Mouse (Mus musculus) neural tube, embryonic 14.5 days (tissue): ENCODE measurements around the gene Vdr. TPM values are rescaled to one million over a fixed set of nuclear protein-coding genes. Genes with fewer than 3 reads are reported as not detected.

Source experiments
- ATAC-seq: fragments of 200-750 bp; cut with Nextera tagmentation; 2 replicates; pipeline ENCODE4 v1.8.0; 2017; ENCODE audit warnings: low read depth, mild to moderate bottlenecking, moderate TSS enrichment, moderate library complexity
- H3K27ac ChIP-seq: fragments of 300-500 bp; sonication (generic); 2 replicates; pipeline ENCODE4 v1.5.1; 2014; ENCODE audit warnings: low read depth, mild to moderate bottlenecking, control low read depth, low read length, moderate library complexity, mixed read lengths
- H3K27me3 ChIP-seq: fragments of 300-500 bp; sonication (generic); 2 replicates; pipeline ENCODE4 v1.6.1; 2014; ENCODE audit warnings: low read length; ENCODE audit not compliant: control insufficient read depth, insufficient read depth
- H3K36me3 ChIP-seq: fragments of 300-500 bp; sonication (generic); 2 replicates; pipeline ENCODE4 v1.6.1; 2014; ENCODE audit warnings: low read length, mixed read lengths; ENCODE audit not compliant: control insufficient read depth, insufficient read depth
- H3K4me1 ChIP-seq: fragments of 300-500 bp; sonication (generic); 2 replicates; pipeline ENCODE4 v1.6.1; 2014; ENCODE audit warnings: low read length; ENCODE audit not compliant: control insufficient read depth, insufficient read depth
- H3K4me2 ChIP-seq: fragments of 300-500 bp; sonication (generic); 2 replicates; pipeline ENCODE4 v1.6.1; 2014; ENCODE audit warnings: mild to moderate bottlenecking, low read depth, low read length, control low read depth
- H3K4me3 ChIP-seq: fragments of 300-500 bp; sonication (generic); 2 replicates; pipeline ENCODE4 v1.5.1; 2014; ENCODE audit warnings: low read depth, low read length, control low read depth, mixed read lengths
- H3K9ac ChIP-seq: fragments of 300-500 bp; sonication (generic); replicated peaks from 2 replicates; pipeline ENCODE4 v1.6.1; 2014; ENCODE audit warnings: low read depth, mild to moderate bottlenecking, control low read depth, low read length, mixed read lengths
- H3K9me3 ChIP-seq: fragments of 300-500 bp; sonication (generic); 2 replicates; pipeline ENCODE4 v1.6.1; 2016; ENCODE audit warnings: low read length; ENCODE audit not compliant: control insufficient read depth
- WGBS: fragments of 180-500 bp; shearing (Covaris S2); extraction: QIAGEN DNeasy Blood & Tissue Kit; methylation state at CpG from one replicate; pipeline ENCODE4 v1.1.7; 2014; 5-methylcytosine and 5-hydroxymethylcytosine counted together
- polyA plus RNA-seq: library from polyadenylated mRNA; unstranded; fragments of >200 nt; fragmentation: Nextera tagmentation; extraction: Ambion mirVana; gene quantifications from 2 replicates; pipeline ENCODE4 v1.2.1, GENCODE M21; 2014

Vdr gene
- polyA plus RNA-seq, 1 experiment from 2014 or later: 0.07 TPM

DNA sequence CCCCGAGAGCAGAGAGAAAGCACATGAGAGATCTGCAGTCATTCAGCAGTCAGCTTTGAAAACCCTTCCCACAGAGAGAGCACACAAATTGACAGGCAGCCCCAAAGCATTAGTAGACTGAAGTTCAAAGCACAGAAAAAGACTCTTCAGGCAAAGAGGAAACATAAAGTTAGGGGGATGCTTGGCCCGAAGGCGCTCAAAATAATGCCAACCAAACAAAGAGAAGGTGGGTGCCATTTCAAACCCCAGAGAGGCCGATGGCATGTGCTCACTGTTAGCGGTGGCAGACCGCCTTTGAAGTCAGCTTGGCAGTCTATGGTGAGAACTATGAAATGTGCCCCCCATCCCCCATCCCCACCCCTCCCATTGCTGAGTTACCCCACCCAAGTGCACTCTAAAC is 68.4 kb downstream of the Vdr start:
- ATAC-seq: no peak
- WGBS: 88% methylated on average over 6 of the region's 6 CpGs

DNA sequence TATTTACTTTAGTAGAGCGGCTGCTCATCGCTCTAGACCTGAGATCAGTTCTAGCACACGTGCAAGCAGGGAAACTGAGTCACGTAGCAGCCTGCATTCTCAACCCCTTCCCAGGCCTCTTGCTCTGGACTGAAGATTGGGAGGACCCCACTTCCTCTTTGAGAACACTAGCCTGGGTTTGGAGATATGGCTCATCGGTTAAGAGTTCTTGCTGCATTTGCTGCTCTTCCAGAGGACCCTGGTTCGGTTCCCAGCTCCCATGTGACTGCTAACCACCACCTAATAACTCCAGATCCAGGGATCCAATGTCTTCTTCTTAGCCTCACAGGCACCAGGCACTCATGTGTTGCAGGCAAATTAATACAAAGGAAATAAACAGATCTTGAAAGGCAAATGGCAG is 69.0 kb downstream of the Vdr start:
- 97% methylated on average over 6 of the region's 6 CpGs for WGBS
- Histone ChIP-seq H3K4me2 (no peak overlapping the region), H3K4me3 (no peak overlapping the region), H3K4me1 (no peaks in the 10 kb centered on the region), H3K9ac (no peak overlapping the region), H3K27ac (no peak overlapping the region), H3K27me3 (no peaks in the 10 kb centered on the region), H3K36me3 (no peaks in the 10 kb centered on the region), H3K9me3 (no peaks in the 10 kb centered on the region)
- no peak for ATAC-seq

More for the DNA sequence above, 68.4 kb downstream of the Vdr start:
- no peaks in the 10 kb centered on the region for H3K9me3 ChIP-seq
- H3K4me3 ChIP-seq: no peak overlapping the region
- no peaks in the 10 kb centered on the region for H3K4me1 ChIP-seq
- no peaks in the 10 kb centered on the region for H3K27me3 ChIP-seq
- H3K27ac ChIP-seq: no peak overlapping the region
- no peak overlapping the region for H3K4me2 ChIP-seq
- H3K36me3 ChIP-seq: no peaks in the 10 kb centered on the region
- no peak overlapping the region for H3K9ac ChIP-seq

DNA sequence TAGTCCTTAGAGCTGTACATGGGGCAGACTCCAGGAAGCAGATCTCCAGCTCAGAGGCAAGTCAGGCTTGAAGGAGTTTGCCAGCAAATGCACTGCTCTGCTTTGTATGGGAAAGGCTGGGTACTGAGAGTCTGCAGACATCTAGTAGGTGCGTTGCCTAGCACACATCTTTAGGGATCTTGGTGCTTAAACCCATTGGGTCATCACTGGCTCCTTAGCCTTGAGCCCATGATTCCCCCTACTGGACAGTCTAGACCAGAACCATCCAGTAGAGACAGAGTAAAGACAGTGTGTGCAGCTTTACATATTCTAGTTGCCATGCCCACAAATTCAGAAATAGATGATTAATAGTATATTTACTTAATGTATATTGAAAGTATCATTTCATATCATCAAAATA is 69.6 kb downstream of the Vdr start:
- Histone ChIP-seq H3K9me3 (no peaks in the 10 kb centered on the region), H3K9ac (no peak overlapping the region), H3K4me2 (no peak overlapping the region), H3K27ac (no peak overlapping the region), H3K4me1 (no peaks in the 10 kb centered on the region), H3K4me3 (no peak overlapping the region), H3K36me3 (no peaks in the 10 kb centered on the region), H3K27me3 (no peaks in the 10 kb centered on the region)
- WGBS: 86% methylated on average over 1 of the region's 1 CpGs
- no peak for ATAC-seq

DNA sequence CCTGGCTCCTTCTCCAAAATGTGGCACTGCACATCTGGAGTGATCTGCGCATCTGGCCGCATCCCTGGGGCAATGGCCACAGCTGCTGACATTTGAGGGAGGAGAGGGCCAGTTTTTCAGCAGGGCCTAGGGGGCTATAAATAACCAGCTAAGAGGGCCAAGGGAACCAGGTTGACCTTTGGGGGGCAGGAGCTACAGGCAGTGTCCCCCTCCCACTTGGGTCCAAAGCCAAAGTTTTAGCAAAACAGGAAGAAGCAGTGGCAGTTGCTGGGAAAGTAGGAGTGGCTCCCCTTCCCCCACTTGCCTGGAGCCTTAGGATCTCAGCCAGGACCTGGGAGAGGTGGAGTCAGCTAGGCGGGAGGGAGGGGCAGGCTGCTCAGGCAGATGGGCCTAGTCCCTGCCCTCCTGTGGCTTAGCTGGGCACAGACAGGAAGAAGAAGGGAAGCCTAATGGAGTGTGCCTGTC is 70.4 kb downstream of the Vdr start:
- ATAC-seq: peak; percentile 56; the same call in 1 of the 2 replicates
- WGBS: 47% methylated on average over 3 of the region's 3 CpGs
- Histone ChIP-seq H3K4me3 (no peak overlapping the region), H3K27me3 (no peaks in the 10 kb centered on the region), H3K4me2 (no peak overlapping the region), H3K9ac (no peak overlapping the region), H3K27ac (no peak overlapping the region), H3K4me1 (no peaks in the 10 kb centered on the region), H3K9me3 (no peaks in the 10 kb centered on the region), H3K36me3 (no peaks in the 10 kb centered on the region)

DNA sequence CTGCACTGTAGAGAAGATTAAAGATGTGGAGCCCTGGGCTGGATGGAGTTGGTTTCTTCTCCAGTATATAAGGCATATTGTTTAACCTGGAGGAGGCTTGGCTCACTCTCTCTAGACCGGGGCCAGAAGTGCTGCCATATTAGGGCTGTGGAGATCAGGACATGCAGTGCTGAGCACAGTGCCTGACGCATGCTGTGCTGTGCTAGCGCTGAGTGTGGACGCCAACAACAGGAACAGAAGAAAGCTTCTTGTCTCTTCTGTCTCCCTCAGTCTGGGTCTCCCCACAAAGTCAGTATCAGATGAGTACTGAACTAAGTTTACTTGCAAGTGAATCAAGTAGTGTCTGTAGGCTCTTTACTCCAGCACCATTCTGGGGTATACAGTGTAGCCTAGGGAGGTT is 71.0 kb downstream of the Vdr start:
- Histone ChIP-seq H3K9me3 (no peaks in the 10 kb centered on the region), H3K4me3 (no peak overlapping the region), H3K4me2 (no peak overlapping the region), H3K27ac (no peak overlapping the region), H3K36me3 (no peaks in the 10 kb centered on the region), H3K4me1 (no peaks in the 10 kb centered on the region), H3K9ac (no peak overlapping the region), H3K27me3 (no peaks in the 10 kb centered on the region)
- 70% methylated on average over 4 of the region's 4 CpGs for WGBS
- ATAC-seq: no peak

DNA sequence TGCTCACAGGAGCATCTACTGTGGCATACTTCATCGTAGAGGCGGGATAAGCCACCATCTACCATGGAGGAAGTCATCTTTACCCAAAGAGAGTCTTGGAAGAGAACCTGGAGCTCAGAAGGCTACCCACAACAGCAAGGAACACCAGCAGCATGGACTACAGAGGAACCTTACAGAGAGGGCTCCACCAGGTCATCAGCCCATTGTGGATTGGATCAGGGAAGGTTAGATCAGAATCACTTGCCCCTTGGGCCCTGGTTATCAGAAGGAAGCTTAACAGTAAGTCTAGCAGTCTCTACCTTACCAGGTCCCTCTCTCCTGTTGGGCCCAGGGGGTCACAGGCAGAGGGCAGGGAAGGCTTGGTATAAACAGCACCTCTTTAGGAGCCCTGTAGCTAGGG is 71.4 kb downstream of the Vdr start:
- 96% methylated on average over 2 of the region's 2 CpGs for WGBS
- no peak overlapping the region for H3K9ac ChIP-seq
- no peak for ATAC-seq
- H3K4me1 ChIP-seq: no peaks in the 10 kb centered on the region
- H3K27ac ChIP-seq: no peak overlapping the region
- H3K4me3 ChIP-seq: no peak overlapping the region
- H3K27me3 ChIP-seq: no peaks in the 10 kb centered on the region
- H3K9me3 ChIP-seq: no peaks in the 10 kb centered on the region
- H3K4me2 ChIP-seq: no peak overlapping the region
- H3K36me3 ChIP-seq: no peaks in the 10 kb centered on the region

DNA sequence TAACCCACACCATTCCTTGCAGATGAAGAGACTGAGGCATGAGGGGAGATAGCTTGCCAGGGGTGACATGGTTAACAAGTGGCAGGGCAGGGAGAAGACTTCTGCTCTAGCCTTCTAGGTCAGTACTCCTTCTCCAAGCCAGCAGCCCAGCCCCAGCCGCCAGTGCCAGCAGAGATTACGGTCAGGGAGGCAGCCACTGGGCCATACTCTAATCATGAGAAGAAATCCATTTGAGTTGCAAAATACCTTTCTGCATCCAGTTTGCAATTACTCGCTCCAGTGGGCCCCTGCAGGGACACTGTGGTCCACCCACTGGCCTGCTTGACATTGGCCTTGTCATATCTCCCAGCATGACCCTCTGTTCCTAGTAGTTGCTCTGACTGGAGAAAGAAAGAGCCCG is 72.0 kb downstream of the Vdr start:
- H3K9me3 ChIP-seq: no peaks in the 10 kb centered on the region
- H3K9ac ChIP-seq: no peak overlapping the region
- H3K27ac ChIP-seq: no peak overlapping the region
- H3K4me1 ChIP-seq: no peaks in the 10 kb centered on the region
- no peak overlapping the region for H3K4me3 ChIP-seq
- 75% methylated on average over 4 of the region's 4 CpGs for WGBS
- no peak overlapping the region for H3K4me2 ChIP-seq
- no peaks in the 10 kb centered on the region for H3K36me3 ChIP-seq
- ATAC-seq: no peak
- H3K27me3 ChIP-seq: no peaks in the 10 kb centered on the region

DNA sequence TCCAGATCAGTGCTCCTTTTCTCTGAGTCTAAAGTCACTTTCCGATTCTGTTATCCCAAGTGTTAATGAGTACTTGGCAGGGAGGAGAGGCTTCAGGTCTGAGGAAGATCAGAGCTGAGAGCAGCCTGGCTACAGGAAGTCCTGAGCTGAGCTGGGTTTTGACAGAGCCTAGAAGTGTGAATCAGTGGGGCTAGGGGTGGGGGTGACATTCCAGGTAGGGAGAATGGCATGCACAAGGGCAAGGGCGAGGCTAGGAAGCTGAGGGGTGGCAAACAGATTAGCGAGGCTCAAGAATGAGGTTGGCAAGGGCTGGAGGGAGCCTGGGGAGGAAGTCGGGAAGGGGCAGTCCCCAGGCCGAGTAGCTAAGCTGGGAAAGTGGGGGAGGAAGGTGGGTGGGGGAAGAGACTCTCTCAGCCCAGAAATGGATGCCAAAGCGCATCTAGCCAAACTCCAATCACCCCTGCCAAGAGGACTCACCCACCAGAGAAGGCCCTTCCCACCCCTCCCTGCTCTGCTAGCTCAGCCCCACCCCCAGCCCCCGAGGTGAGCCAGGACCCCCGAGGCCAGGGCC is 72.9 kb downstream of the Vdr start:
- 21% methylated on average over 8 of the region's 8 CpGs for WGBS
- Histone ChIP-seq H3K27ac (no peak overlapping the region), H3K4me1 (no peaks in the 10 kb centered on the region), H3K27me3 (no peaks in the 10 kb centered on the region), H3K36me3 (no peaks in the 10 kb centered on the region), H3K4me2 (no peak overlapping the region), H3K9ac (no peak overlapping the region), H3K9me3 (no peaks in the 10 kb centered on the region), H3K4me3 (no peak overlapping the region)
- no peak for ATAC-seq

DNA sequence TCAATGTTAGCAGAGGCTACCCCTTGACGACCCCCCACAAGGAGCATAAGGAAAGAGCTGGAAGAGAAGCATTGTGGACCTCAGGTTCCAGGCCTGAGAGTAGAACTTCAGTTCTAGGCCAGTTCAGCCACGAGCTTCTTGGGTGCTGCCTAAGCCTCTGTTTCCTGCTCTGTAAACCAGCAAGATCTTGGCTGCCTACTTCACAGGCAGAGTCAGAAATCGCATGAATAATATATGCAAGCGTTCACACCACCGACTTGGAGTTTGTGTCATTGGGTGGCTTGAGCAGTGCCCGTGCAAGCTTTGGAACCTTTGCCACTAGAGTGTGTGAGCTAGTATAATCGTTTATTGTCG is 73.6 kb downstream of the Vdr start:
- Histone ChIP-seq H3K4me2 (no peak overlapping the region), H3K4me3 (no peak overlapping the region), H3K27me3 (no peaks in the 10 kb centered on the region), H3K36me3 (no peaks in the 10 kb centered on the region), H3K27ac (no peak overlapping the region), H3K9ac (no peak overlapping the region), H3K9me3 (no peaks in the 10 kb centered on the region), H3K4me1 (no peaks in the 10 kb centered on the region)
- ATAC-seq: no peak
- 80% methylated on average over 8 of the region's 8 CpGs for WGBS
